Mouse (Mus musculus): ENCODE measurements around the gene Zfp831. TPM values are rescaled to one million over a fixed set of nuclear protein-coding genes. Genes with fewer than 3 reads are reported as not detected.

The Zfp831 gene
- polyA plus RNA-seq, 1 experiment from 2014 or later, result not detected

DNA sequence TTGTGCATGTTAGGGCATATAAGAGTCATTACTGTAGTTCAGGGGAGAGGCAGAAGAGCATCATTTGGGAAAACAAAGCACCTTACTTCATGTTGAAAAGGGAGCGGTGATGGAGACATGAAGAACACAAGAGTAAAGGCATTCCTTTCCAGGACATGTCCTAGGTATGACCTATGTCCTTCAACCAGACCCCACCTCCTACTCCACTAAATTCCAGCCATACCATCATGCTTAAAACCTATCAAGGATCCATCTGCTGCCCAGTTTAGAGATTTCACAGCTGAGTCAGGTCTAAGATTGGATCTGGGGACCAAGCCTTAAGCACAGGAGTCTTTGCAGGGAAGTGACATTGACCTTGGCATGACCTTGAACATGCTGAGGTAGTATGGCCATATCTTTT, 91.9 kb downstream of the Zfp831 start:
- H3K27ac ChIP-seq (ENCODE audit: low read depth, low read length), result no peak overlapping the region
- no peak for ATAC-seq (ENCODE audit: low FRiP score, low TSS enrichment)
- no peak overlapping the region for H3K9ac ChIP-seq (ENCODE audit: low read depth, low read length)
- H3K36me3 ChIP-seq (ENCODE audit: control insufficient read depth, insufficient read depth, low read length), result no peaks in the 10 kb centered on the region
- H3K4me3 ChIP-seq (ENCODE audit: low read length), result no peak overlapping the region
- H3K27me3 ChIP-seq (ENCODE audit: control insufficient read depth, insufficient read depth, low read length), result no peaks in the 10 kb centered on the region
- H3K4me1 ChIP-seq (ENCODE audit: control insufficient read depth, insufficient read depth, low read length), result no peaks in the 10 kb centered on the region
- 93% methylated on average over 1 of the region's 1 CpGs for WGBS
- no peaks in the 10 kb centered on the region for H3K9me3 ChIP-seq (ENCODE audit: control insufficient read depth, low read length)
- no peak overlapping the region for H3K4me2 ChIP-seq (replicated peaks; ENCODE audit: low read depth, low read length)

DNA sequence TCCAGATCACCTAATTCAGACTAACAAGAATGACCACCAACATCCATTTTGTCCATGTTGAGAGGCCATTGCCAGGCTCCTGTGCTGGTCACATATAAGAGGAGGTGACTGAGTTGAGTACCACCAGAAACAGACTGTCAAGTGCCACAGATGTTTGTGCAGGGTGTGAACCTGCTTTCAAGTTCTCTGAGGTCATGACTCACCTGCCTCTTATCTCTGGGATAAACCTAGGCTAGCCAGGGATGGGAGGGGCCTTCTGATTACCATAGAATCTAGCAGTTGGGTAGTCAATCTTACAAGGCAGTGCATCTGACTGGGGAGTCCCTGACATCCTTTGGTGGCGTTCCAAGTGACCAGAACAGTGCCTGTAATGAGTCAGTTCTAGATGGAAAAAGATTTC, 103.8 kb downstream of the Zfp831 start:
- Histone ChIP-seq H3K4me2 (replicated peaks; ENCODE audit: low read depth, low read length) (no peak overlapping the region), H3K27ac (ENCODE audit: low read depth, low read length) (no peak overlapping the region), H3K9ac (ENCODE audit: low read depth, low read length) (no peak overlapping the region), H3K4me1 (ENCODE audit: control insufficient read depth, insufficient read depth, low read length) (no peaks in the 10 kb centered on the region), H3K9me3 (ENCODE audit: control insufficient read depth, low read length) (no peaks in the 10 kb centered on the region), H3K27me3 (ENCODE audit: control insufficient read depth, insufficient read depth, low read length) (no peaks in the 10 kb centered on the region), H3K4me3 (ENCODE audit: low read length) (no peak overlapping the region), H3K36me3 (ENCODE audit: control insufficient read depth, insufficient read depth, low read length) (no peaks in the 10 kb centered on the region)
- ATAC-seq (ENCODE audit: low FRiP score, low TSS enrichment), result no peak
- 90% methylated on average over 1 of the region's 1 CpGs for WGBS

DNA sequence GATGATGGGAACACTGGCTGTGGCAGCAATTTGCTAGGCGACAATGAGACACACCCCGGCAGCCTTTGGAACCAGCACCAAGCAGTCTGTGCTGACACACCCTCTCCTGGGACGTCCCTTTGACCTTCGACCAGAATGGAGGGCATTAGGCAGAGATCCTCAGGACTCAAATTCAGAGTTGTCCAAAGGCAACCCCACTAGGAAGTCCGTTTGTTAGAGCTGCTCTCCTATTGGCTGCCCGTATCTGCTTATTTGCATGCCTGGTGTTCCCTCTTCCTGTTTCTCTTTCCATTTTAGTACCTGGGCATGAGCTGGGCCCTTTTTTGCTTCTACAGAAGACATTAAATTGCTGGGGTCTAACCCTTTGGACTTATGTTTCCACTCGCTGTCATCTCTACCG, 105.0 kb downstream of the Zfp831 start:
- H3K9ac ChIP-seq (ENCODE audit: low read depth, low read length), result no peak overlapping the region
- H3K27ac ChIP-seq (ENCODE audit: low read depth, low read length), result no peak overlapping the region
- H3K4me1 ChIP-seq (ENCODE audit: control insufficient read depth, insufficient read depth, low read length), result no peaks in the 10 kb centered on the region
- no peaks in the 10 kb centered on the region for H3K36me3 ChIP-seq (ENCODE audit: control insufficient read depth, insufficient read depth, low read length)
- ATAC-seq (ENCODE audit: low FRiP score, low TSS enrichment), result no peak
- no peak overlapping the region for H3K4me2 ChIP-seq (replicated peaks; ENCODE audit: low read depth, low read length)
- no peaks in the 10 kb centered on the region for H3K9me3 ChIP-seq (ENCODE audit: control insufficient read depth, low read length)
- H3K27me3 ChIP-seq (ENCODE audit: control insufficient read depth, insufficient read depth, low read length), result no peaks in the 10 kb centered on the region
- WGBS, result 77% methylated on average over 8 of the region's 8 CpGs
- no peak overlapping the region for H3K4me3 ChIP-seq (ENCODE audit: low read length)

DNA sequence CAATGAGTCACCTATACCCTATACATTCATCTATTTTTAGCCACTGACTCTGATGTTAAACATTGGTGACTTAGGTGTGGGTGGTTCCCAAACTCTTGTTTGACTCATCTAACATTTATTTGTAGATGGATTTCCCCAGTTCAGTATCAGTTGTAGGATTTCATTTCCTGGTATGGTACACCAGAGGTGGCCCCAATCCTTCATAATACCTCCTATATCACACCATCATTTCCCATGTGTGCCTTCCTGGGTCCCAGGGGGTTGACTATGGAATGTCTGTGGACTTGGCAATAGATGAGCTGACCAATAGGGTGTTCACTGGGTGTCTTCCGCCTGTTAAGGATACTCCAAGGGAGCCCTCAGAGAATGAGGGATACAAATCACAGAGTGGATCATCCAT, 109.9 kb downstream of the Zfp831 start:
- H3K27ac ChIP-seq (ENCODE audit: low read depth, low read length), result no peak overlapping the region
- H3K9me3 ChIP-seq (ENCODE audit: control insufficient read depth, low read length), result no peaks in the 10 kb centered on the region
- no peak overlapping the region for H3K4me3 ChIP-seq (ENCODE audit: low read length)
- no peaks in the 10 kb centered on the region for H3K27me3 ChIP-seq (ENCODE audit: control insufficient read depth, insufficient read depth, low read length)
- no peaks in the 10 kb centered on the region for H3K4me1 ChIP-seq (ENCODE audit: control insufficient read depth, insufficient read depth, low read length)
- no peak for ATAC-seq (ENCODE audit: low FRiP score, low TSS enrichment)
- H3K9ac ChIP-seq (ENCODE audit: low read depth, low read length), result no peak overlapping the region
- no peaks in the 10 kb centered on the region for H3K36me3 ChIP-seq (ENCODE audit: control insufficient read depth, insufficient read depth, low read length)
- 100% methylated on average over 1 of the region's 1 CpGs for WGBS
- H3K4me2 ChIP-seq (replicated peaks; ENCODE audit: low read depth, low read length), result no peak overlapping the region

DNA sequence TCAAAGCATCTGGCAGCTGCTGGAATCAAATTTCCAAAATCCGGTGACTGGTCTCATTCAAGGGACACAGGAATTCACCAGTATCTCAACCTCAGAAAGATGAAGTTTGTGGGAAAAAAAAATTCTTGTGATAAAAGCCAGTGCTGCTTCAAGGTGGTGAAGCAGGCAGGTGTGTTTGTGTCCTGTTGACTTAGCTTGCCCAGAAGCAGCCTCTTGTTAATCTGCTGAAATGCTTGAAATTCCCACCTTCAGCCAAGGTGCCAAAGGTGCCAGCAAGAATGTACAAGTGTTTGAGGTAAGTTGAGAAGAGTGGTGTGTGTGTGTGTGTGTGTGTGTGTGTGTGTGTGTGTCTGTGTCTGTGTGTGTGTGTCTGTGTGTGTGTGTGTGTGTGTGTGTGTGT, 110.9 kb downstream of the Zfp831 start:
- H3K4me2 ChIP-seq (replicated peaks; ENCODE audit: low read depth, low read length), result no peak overlapping the region
- no peak overlapping the region for H3K4me3 ChIP-seq (ENCODE audit: low read length)
- no peak for ATAC-seq (ENCODE audit: low FRiP score, low TSS enrichment)
- 55% methylated on average over 1 of the region's 1 CpGs for WGBS
- H3K4me1 ChIP-seq (ENCODE audit: control insufficient read depth, insufficient read depth, low read length), result no peaks in the 10 kb centered on the region
- H3K27ac ChIP-seq (ENCODE audit: low read depth, low read length), result no peak overlapping the region
- no peaks in the 10 kb centered on the region for H3K27me3 ChIP-seq (ENCODE audit: control insufficient read depth, insufficient read depth, low read length)
- no peaks in the 10 kb centered on the region for H3K9me3 ChIP-seq (ENCODE audit: control insufficient read depth, low read length)
- no peaks in the 10 kb centered on the region for H3K36me3 ChIP-seq (ENCODE audit: control insufficient read depth, insufficient read depth, low read length)
- no peak overlapping the region for H3K9ac ChIP-seq (ENCODE audit: low read depth, low read length)

DNA sequence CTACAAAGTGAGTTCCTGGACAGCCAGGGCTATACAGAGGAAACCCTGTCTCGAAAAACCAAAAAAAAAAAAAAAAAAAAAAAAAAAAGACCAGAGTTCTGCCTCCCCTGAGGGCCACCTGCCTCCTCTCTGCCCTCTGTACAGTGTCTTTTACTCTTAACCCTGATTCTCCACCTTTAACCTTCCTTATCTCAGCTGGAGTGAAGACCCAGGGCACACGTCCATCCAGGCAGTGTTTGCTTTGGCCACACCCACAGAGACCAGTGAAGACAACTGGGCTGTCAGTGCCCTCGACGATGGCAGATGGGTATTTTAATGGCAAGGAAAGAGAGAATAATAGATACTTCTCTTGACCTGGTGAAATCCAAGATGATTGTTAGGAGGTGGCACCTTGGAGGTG, 115.9 kb downstream of the Zfp831 start:
- Histone ChIP-seq H3K27ac (ENCODE audit: low read depth, low read length) (no peak overlapping the region), H3K4me2 (replicated peaks; ENCODE audit: low read depth, low read length) (no peak overlapping the region), H3K27me3 (ENCODE audit: control insufficient read depth, insufficient read depth, low read length) (no peaks in the 10 kb centered on the region; the same call in 1 of the 2 replicates), H3K4me1 (ENCODE audit: control insufficient read depth, insufficient read depth, low read length) (peaks cover 6% of the 10 kb centered on the region; the same call in 1 of the 2 replicates), H3K9ac (ENCODE audit: low read depth, low read length) (no peak overlapping the region), H3K36me3 (ENCODE audit: control insufficient read depth, insufficient read depth, low read length) (no peaks in the 10 kb centered on the region), H3K9me3 (ENCODE audit: control insufficient read depth, low read length) (no peaks in the 10 kb centered on the region), H3K4me3 (ENCODE audit: low read length) (no peak overlapping the region)
- ATAC-seq (ENCODE audit: low FRiP score, low TSS enrichment), result no peak
- WGBS, result 74% methylated on average over 4 of the region's 4 CpGs

Other genes with a start within 250 kb of the Zfp831 start
- gene Nelfcd, start 227.7 kb upstream of the Zfp831 start, polyA plus RNA-seq (2014; fragmentation: Nextera tagmentation; extraction: Ambion mirVana), result 96.8 and 139 TPM in 2 replicates
- gene Ctsz, start 204.5 kb upstream of the Zfp831 start, polyA plus RNA-seq (2014; fragmentation: Nextera tagmentation; extraction: Ambion mirVana), result 97.0 and 115 TPM in 2 replicates
- 0.96 and 3.2 TPM in 2 replicates for gene Tubb1, start 192.8 kb upstream of the Zfp831 start, polyA plus RNA-seq (2014; fragmentation: Nextera tagmentation; extraction: Ambion mirVana)
- 829 and 1,167 TPM in 2 replicates for gene Atp5e, start 179.4 kb upstream of the Zfp831 start, polyA plus RNA-seq (2014; fragmentation: Nextera tagmentation; extraction: Ambion mirVana)
- 104 and 110 TPM in 2 replicates for gene Prelid3b, start 170.5 kb upstream of the Zfp831 start, polyA plus RNA-seq (2014; fragmentation: Nextera tagmentation; extraction: Ambion mirVana)
- gene Edn3, start 117.1 kb downstream of the Zfp831 start, polyA plus RNA-seq (2014; fragmentation: Nextera tagmentation; extraction: Ambion mirVana), result 4.7 and 6.3 TPM in 2 replicates

All from kidney, embryonic 14.5 days (tissue).